Mouse (Mus musculus): ENCODE data around the gene Olfr1132. TPM values are rescaled to one million over a fixed set of nuclear protein-coding genes. Genes with fewer than 3 reads are reported as not detected.
"Not testable (repeated sequence)": the region's sequence is repeated elsewhere in the genome, so short reads cannot be mapped to it uniquely, and the experiment has no call there.

Gene Olfr1132
- not detected in 2 replicates for polyA plus RNA-seq (2014; fragmentation: Nextera tagmentation; extraction: Ambion mirVana)

DNA sequence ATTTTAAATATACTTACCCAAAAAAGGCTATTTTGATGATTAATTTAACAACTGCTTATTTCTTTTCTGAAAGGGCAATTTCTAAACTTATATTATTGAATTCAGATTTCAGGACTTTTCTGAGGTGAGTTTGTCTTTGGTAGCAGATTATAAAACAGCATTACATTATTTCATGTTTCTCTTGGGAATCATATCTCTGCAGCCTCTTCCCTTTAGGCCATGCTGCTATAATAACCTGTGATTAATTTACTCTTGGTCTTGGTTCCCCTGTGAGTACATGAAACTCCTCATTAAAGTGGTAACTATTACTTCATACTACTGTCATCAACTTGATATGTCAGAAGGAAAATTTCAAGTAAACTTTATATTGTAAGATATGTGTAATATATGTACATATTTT, at the start of gene Olfr1132:
Gene Olfr1132, minus strand, starts transcription at position 101 of the 400 bp plus-strand sequence.
- Histone ChIP-seq H3K4me2 (replicated peaks; ENCODE audit: low read depth, low read length) (no peak within 1 kb of the TSS), H3K9ac (ENCODE audit: low read depth, low read length) (no peak within 1 kb of the TSS)
- no peak for ATAC-seq (ENCODE audit: low FRiP score)

GRCm38 (mm10) chr2:87673564-87673963, 36.2 kb upstream of the Olfr1132 start, which contains the start of gene Olfr1135:
Gene Olfr1135, minus strand, starts transcription at chr2:87673664.
- Histone ChIP-seq H3K4me1 (replicated peaks; ENCODE audit: control insufficient read depth, insufficient read depth, low read length) (no peaks in the 10 kb centered on the region), H3K4me3 (ENCODE audit: low read depth, low read length) (no peak within 1 kb of the TSS), H3K9me3 (ENCODE audit: control insufficient read depth, low read length) (no peaks in the 10 kb centered on the region), H3K27me3 (ENCODE audit: control insufficient read depth, insufficient read depth, low read length) (no peaks in the 10 kb centered on the region), H3K4me2 (replicated peaks; ENCODE audit: low read depth, low read length) (no peak within 1 kb of the TSS), H3K9ac (ENCODE audit: low read depth, low read length) (no peak within 1 kb of the TSS), H3K36me3 (ENCODE audit: control insufficient read depth, insufficient read depth, low read length) (no peaks in the 10 kb centered on the region), H3K27ac (ENCODE audit: low read depth, low read length) (no peak within 1 kb of the TSS)
- 40% methylated on average over 1 of the region's 1 CpGs for WGBS
- ATAC-seq (ENCODE audit: low FRiP score) (no peak), DNase-seq (ENCODE audit: low spot score) (no peak)

More for the DNA sequence above, at the start of gene Olfr1132:
- no peak for DNase-seq (ENCODE audit: low spot score)
- Histone ChIP-seq H3K4me3 (ENCODE audit: low read depth, low read length) (no peak within 1 kb of the TSS), H3K4me1 (replicated peaks; ENCODE audit: control insufficient read depth, insufficient read depth, low read length) (no peaks in the 10 kb centered on the region), H3K27me3 (ENCODE audit: control insufficient read depth, insufficient read depth, low read length) (no peaks in the 10 kb centered on the region), H3K27ac (ENCODE audit: low read depth, low read length) (no peak within 1 kb of the TSS), H3K36me3 (ENCODE audit: control insufficient read depth, insufficient read depth, low read length) (no peaks in the 10 kb centered on the region), H3K9me3 (ENCODE audit: control insufficient read depth, low read length) (no peaks in the 10 kb centered on the region)

- H3K36me3 ChIP-seq (ENCODE audit: control insufficient read depth, insufficient read depth, low read length): no peaks in the 10 kb centered on the region
- ATAC-seq (ENCODE audit: low FRiP score) (no peak), DNase-seq (ENCODE audit: low spot score) (no peak)
- no peaks in the 10 kb centered on the region for H3K9me3 ChIP-seq (ENCODE audit: control insufficient read depth, low read length)
- H3K4me1 ChIP-seq (replicated peaks; ENCODE audit: control insufficient read depth, insufficient read depth, low read length): no peaks in the 10 kb centered on the region
- no peak within 1 kb of the TSS for H3K4me3 ChIP-seq (ENCODE audit: low read depth, low read length)
- WGBS: 85% methylated on average over 2 of the region's 2 CpGs
- H3K4me2 ChIP-seq (replicated peaks; ENCODE audit: low read depth, low read length): no peak within 1 kb of the TSS
- H3K9ac ChIP-seq (ENCODE audit: low read depth, low read length): no peak within 1 kb of the TSS
- H3K27ac ChIP-seq (ENCODE audit: low read depth, low read length): no peak within 1 kb of the TSS
- no peaks in the 10 kb centered on the region for H3K27me3 ChIP-seq (ENCODE audit: control insufficient read depth, insufficient read depth, low read length)
Observed at GRCm38 (mm10) chr2:87658360-87658759, 21.0 kb upstream of the Olfr1132 start, which contains the start of gene Olfr1134. Gene Olfr1134, minus strand, starts transcription at chr2:87658460.

- no peak for DNase-seq (ENCODE audit: low spot score)
- H3K4me3 ChIP-seq (ENCODE audit: low read depth, low read length): no peak within 1 kb of the TSS
- no peak for ATAC-seq (ENCODE audit: low FRiP score)
- H3K9ac ChIP-seq (ENCODE audit: low read depth, low read length): no peak within 1 kb of the TSS
- H3K4me2 ChIP-seq (replicated peaks; ENCODE audit: low read depth, low read length): no peak within 1 kb of the TSS
- no peaks in the 10 kb centered on the region for H3K4me1 ChIP-seq (replicated peaks; ENCODE audit: control insufficient read depth, insufficient read depth, low read length)
- no peaks in the 10 kb centered on the region for H3K27me3 ChIP-seq (ENCODE audit: control insufficient read depth, insufficient read depth, low read length)
- no peaks in the 10 kb centered on the region for H3K36me3 ChIP-seq (ENCODE audit: control insufficient read depth, insufficient read depth, low read length)
- H3K27ac ChIP-seq (ENCODE audit: low read depth, low read length): no peak within 1 kb of the TSS
- no peaks in the 10 kb centered on the region for H3K9me3 ChIP-seq (ENCODE audit: control insufficient read depth, low read length)
Observed at GRCm38 (mm10) chr2:87647274-87647673, 9.9 kb upstream of the Olfr1132 start, which contains the start of gene Olfr1133. Gene Olfr1133, minus strand, starts transcription at chr2:87647374.

- H3K36me3 ChIP-seq (ENCODE audit: control insufficient read depth, insufficient read depth, low read length): no peaks in the 10 kb centered on the region
- no peak overlapping the region for H3K4me2 ChIP-seq (replicated peaks; ENCODE audit: low read depth, low read length)
- no peaks in the 10 kb centered on the region for H3K9me3 ChIP-seq (ENCODE audit: control insufficient read depth, low read length)
- H3K27ac ChIP-seq (ENCODE audit: low read depth, low read length): no peak overlapping the region
- DNase-seq (ENCODE audit: low spot score) (no peak), ATAC-seq (ENCODE audit: low FRiP score) (no peak)
- H3K4me1 ChIP-seq (replicated peaks; ENCODE audit: control insufficient read depth, insufficient read depth, low read length): no peaks in the 10 kb centered on the region
- no peaks in the 10 kb centered on the region for H3K27me3 ChIP-seq (ENCODE audit: control insufficient read depth, insufficient read depth, low read length)
- H3K9ac ChIP-seq (ENCODE audit: low read depth, low read length): no peak overlapping the region
- H3K4me3 ChIP-seq (ENCODE audit: low read depth, low read length): no peak overlapping the region
Observed at GRCm38 (mm10) chr2:87642441-87642840, 5.1 kb upstream of the Olfr1132 start.

DNA sequence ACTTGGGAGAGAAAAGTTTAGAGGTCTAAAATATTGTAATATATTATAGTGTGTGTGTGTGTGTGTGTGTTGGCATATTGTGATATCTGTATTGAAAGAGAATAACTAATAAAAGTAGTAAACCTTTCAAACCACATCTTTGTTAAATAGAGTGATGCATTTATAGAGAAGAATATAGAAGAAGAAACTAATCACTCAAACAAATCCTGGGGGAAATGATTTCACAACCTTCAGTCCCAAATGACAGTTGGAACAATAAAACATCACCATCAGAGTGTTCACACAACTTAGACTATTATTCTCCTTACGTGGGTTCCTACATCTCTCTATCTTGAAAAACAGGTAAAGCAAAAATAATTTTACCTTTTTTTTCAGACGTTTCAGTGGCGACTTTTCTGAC, 10.5 kb downstream of the Olfr1132 start, which contains the start of gene Olfr1131:
Gene Olfr1131, plus strand, starts transcription at position 301 of the 400 bp plus-strand sequence.
- H3K27ac ChIP-seq (ENCODE audit: low read depth, low read length): no peak within 1 kb of the TSS
- DNase-seq (ENCODE audit: low spot score) (no peak), ATAC-seq (ENCODE audit: low FRiP score) (no peak)
- H3K4me2 ChIP-seq (replicated peaks; ENCODE audit: low read depth, low read length): no peak within 1 kb of the TSS
- no peaks in the 10 kb centered on the region for H3K9me3 ChIP-seq (ENCODE audit: control insufficient read depth, low read length)
- H3K36me3 ChIP-seq (ENCODE audit: control insufficient read depth, insufficient read depth, low read length): no peaks in the 10 kb centered on the region
- 76% methylated on average over 3 of the region's 3 CpGs for WGBS
- H3K9ac ChIP-seq (ENCODE audit: low read depth, low read length): no peak within 1 kb of the TSS
- no peak within 1 kb of the TSS for H3K4me3 ChIP-seq (ENCODE audit: low read depth, low read length)
- H3K27me3 ChIP-seq (ENCODE audit: control insufficient read depth, insufficient read depth, low read length): no peaks in the 10 kb centered on the region
- no peaks in the 10 kb centered on the region for H3K4me1 ChIP-seq (replicated peaks; ENCODE audit: control insufficient read depth, insufficient read depth, low read length)

GRCm38 (mm10) chr2:87605912-87606311, 31.4 kb downstream of the Olfr1132 start, which contains the start of gene Olfr1130:
Gene Olfr1130, plus strand, starts transcription at chr2:87606212.
- not testable (repeated sequence) for H3K4me3 ChIP-seq (ENCODE audit: low read depth, low read length); H3K27ac ChIP-seq (ENCODE audit: low read depth, low read length); H3K36me3 ChIP-seq (ENCODE audit: control insufficient read depth, insufficient read depth, low read length); H3K27me3 ChIP-seq (ENCODE audit: control insufficient read depth, insufficient read depth, low read length); DNase-seq (ENCODE audit: low spot score); H3K9ac ChIP-seq (ENCODE audit: low read depth, low read length); H3K4me1 ChIP-seq (replicated peaks; ENCODE audit: control insufficient read depth, insufficient read depth, low read length); H3K9me3 ChIP-seq (ENCODE audit: control insufficient read depth, low read length); ATAC-seq (ENCODE audit: low FRiP score); H3K4me2 ChIP-seq (replicated peaks; ENCODE audit: low read depth, low read length)

Other genes with a start within 250 kb of the Olfr1132 start
- gene Olfr1123, start 220.9 kb downstream of the Olfr1132 start, polyA plus RNA-seq (2014; fragmentation: Nextera tagmentation; extraction: Ambion mirVana): not detected in 2 replicates
- gene Olfr1124, start 207.3 kb downstream of the Olfr1132 start, polyA plus RNA-seq (2014; fragmentation: Nextera tagmentation; extraction: Ambion mirVana): 0.06 and 0.09 TPM in 2 replicates
- gene Olfr1126, start 183.6 kb downstream of the Olfr1132 start, polyA plus RNA-seq (2014; fragmentation: Nextera tagmentation; extraction: Ambion mirVana): not detected in 2 replicates
- gene Pramel7, start 140.4 kb downstream of the Olfr1132 start, polyA plus RNA-seq (2014; fragmentation: Nextera tagmentation; extraction: Ambion mirVana): not detected in 2 replicates
- gene Pramel6, start 131.0 kb downstream of the Olfr1132 start, polyA plus RNA-seq (2014; fragmentation: Nextera tagmentation; extraction: Ambion mirVana): not detected in 2 replicates
- gene Olfr153, start 105.7 kb downstream of the Olfr1132 start, polyA plus RNA-seq (2014; fragmentation: Nextera tagmentation; extraction: Ambion mirVana): not detected in 2 replicates
- not detected in 2 replicates for gene Olfr1128, start 92.0 kb downstream of the Olfr1132 start, polyA plus RNA-seq (2014; fragmentation: Nextera tagmentation; extraction: Ambion mirVana)
- gene Olfr1129, start 63.6 kb downstream of the Olfr1132 start, polyA plus RNA-seq (2014; fragmentation: Nextera tagmentation; extraction: Ambion mirVana): not detected in 2 replicates
- gene Olfr1130, start 31.3 kb downstream of the Olfr1132 start, polyA plus RNA-seq (2014; fragmentation: Nextera tagmentation; extraction: Ambion mirVana): not detected in 2 replicates
- not detected in 2 replicates for gene Olfr1131, start 10.4 kb downstream of the Olfr1132 start, polyA plus RNA-seq (2014; fragmentation: Nextera tagmentation; extraction: Ambion mirVana)
- gene Olfr1133, start 9.8 kb upstream of the Olfr1132 start, polyA plus RNA-seq (2014; fragmentation: Nextera tagmentation; extraction: Ambion mirVana): not detected in 2 replicates
- gene Olfr1134, start 20.9 kb upstream of the Olfr1132 start, polyA plus RNA-seq (2014; fragmentation: Nextera tagmentation; extraction: Ambion mirVana): not detected in 2 replicates
- gene Olfr1135, start 36.1 kb upstream of the Olfr1132 start, polyA plus RNA-seq (2014; fragmentation: Nextera tagmentation; extraction: Ambion mirVana): not detected in 2 replicates
- not detected in 2 replicates for gene Olfr1136, start 56.4 kb upstream of the Olfr1132 start, polyA plus RNA-seq (2014; fragmentation: Nextera tagmentation; extraction: Ambion mirVana)
- gene Olfr1137, start 75.6 kb upstream of the Olfr1132 start, polyA plus RNA-seq (2014; fragmentation: Nextera tagmentation; extraction: Ambion mirVana): not detected in 2 replicates
- gene Olfr1138, start 102.4 kb upstream of the Olfr1132 start, polyA plus RNA-seq (2014; fragmentation: Nextera tagmentation; extraction: Ambion mirVana): not detected in 2 replicates
- gene Olfr1140, start 106.2 kb upstream of the Olfr1132 start, polyA plus RNA-seq (2014; fragmentation: Nextera tagmentation; extraction: Ambion mirVana): not detected in 2 replicates
- not detected in 2 replicates for gene Olfr1141, start 116.5 kb upstream of the Olfr1132 start, polyA plus RNA-seq (2014; fragmentation: Nextera tagmentation; extraction: Ambion mirVana)
- gene Olfr152, start 141.9 kb upstream of the Olfr1132 start, polyA plus RNA-seq (2014; fragmentation: Nextera tagmentation; extraction: Ambion mirVana): not detected in 2 replicates
- not detected in 2 replicates for gene Olfr1143, start 163.1 kb upstream of the Olfr1132 start, polyA plus RNA-seq (2014; fragmentation: Nextera tagmentation; extraction: Ambion mirVana)
- gene Olfr1145, start 172.3 kb upstream of the Olfr1132 start, polyA plus RNA-seq (2014; fragmentation: Nextera tagmentation; extraction: Ambion mirVana): not detected in 2 replicates
- not detected in 2 replicates for gene Olfr1148, start 193.0 kb upstream of the Olfr1132 start, polyA plus RNA-seq (2014; fragmentation: Nextera tagmentation; extraction: Ambion mirVana)
- not detected in 2 replicates for gene Olfr1150-ps1, start 206.5 kb upstream of the Olfr1132 start, polyA plus RNA-seq (2014; fragmentation: Nextera tagmentation; extraction: Ambion mirVana)
- gene Olfr1151, start 218.3 kb upstream of the Olfr1132 start, polyA plus RNA-seq (2014; fragmentation: Nextera tagmentation; extraction: Ambion mirVana): not detected in 2 replicates
- 0.03 TPM in 2 replicates for gene Olfr1152, start 229.0 kb upstream of the Olfr1132 start, polyA plus RNA-seq (2014; fragmentation: Nextera tagmentation; extraction: Ambion mirVana)

Data from hindbrain, embryonic 11.5 days (tissue).